10 mouse cellular contexts compared by ENCODE assay signal in the genomic region with DNA sequence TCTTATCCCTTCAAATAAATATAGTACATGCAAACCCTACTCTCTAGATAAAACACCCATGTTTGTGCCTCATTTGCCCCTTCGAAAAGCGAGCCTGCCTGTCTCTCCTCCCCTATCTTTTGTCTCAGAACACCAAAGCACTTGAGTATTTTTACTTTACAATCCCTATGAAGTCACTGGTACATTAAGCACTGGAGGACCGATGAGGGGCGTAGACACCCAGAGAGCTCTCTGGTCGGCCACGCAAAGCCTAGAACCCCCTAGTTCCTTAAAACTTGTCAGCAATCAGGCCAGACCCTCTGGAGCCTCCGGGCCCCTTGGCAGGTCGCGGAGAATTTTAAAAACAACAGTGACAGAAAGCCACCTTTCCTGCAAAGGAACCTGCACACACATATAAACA. TPM values are rescaled to one million over a fixed set of nuclear protein-coding genes. Genes with fewer than 3 reads are reported as not detected.
DNase-seq lines count a peak whose midpoint lies in the region; ATAC-seq and TF ChIP-seq lines count a peak whose summit lies in the region.
"Had no signal": no experiment of that assay in that cellular context is flagged by ENCODE, and none has a peak within 500 bp of the region (broad histone marks: within the 10 kb centered on the region; RNA-seq: fewer than 3 reads in every experiment).

No protein-coding gene starts in this region.

- WGBS in heart, postnatal 0 days: 43% methylated on average over 9 of the region's 9 CpGs
- WGBS in embryonic facial prominence, embryonic 11.5 days: 45% methylated on average over 9 of the region's 9 CpGs
- WGBS in forebrain, embryonic 16.5 days: 19% methylated on average over 9 of the region's 9 CpGs
- WGBS in midbrain, embryonic 11.5 days: 35% methylated on average over 9 of the region's 9 CpGs
- 70% methylated on average over 9 of the region's 9 CpGs for WGBS in lung, adult 2 months

- no peak for DNase-seq in heart, postnatal 0 days (ENCODE audit: low spot score)
- no peak for DNase-seq in heart, adult 9 months (ENCODE audit: low spot score in 2 of 2)
- DNase-seq in embryonic facial prominence, embryonic 11.5 days (ENCODE audit: low spot score): no peak
- DNase-seq in midbrain, embryonic 11.5 days (ENCODE audit: low spot score, missing footprints): no peak
- DNase-seq in retina, postnatal 1 day: no peak
- no peak for DNase-seq in gastrocnemius, postnatal 25 days
- no peak for DNase-seq in lung, adult 2 months
- DNase-seq: gastrocnemius, postnatal 10 days; thymus, postnatal 4 days had no signal

- H3K9ac ChIP-seq in heart, postnatal 0 days (replicated peaks; ENCODE audit: low read depth, low read length): peak overlapping the region; percentile 89; the same call in 1 of the 2 replicates
- peak overlapping the region; percentile 56 for H3K9ac ChIP-seq in embryonic facial prominence, embryonic 11.5 days (replicated peaks; ENCODE audit: low read length)
- peak overlapping the region; percentile 99 for H3K9ac ChIP-seq in forebrain, embryonic 16.5 days (replicated peaks; ENCODE audit: low read depth, low read length)
- H3K9ac ChIP-seq in midbrain, embryonic 11.5 days (ENCODE audit: low read length): peak overlapping the region; percentile 94

- no peak overlapping the region for H3K27ac ChIP-seq in heart, postnatal 0 days (ENCODE audit: low read depth)
- no peak overlapping the region for H3K27ac ChIP-seq in embryonic facial prominence, embryonic 11.5 days (replicated peaks; ENCODE audit: low read depth, low read length)
- peak overlapping the region; percentile 43 for H3K27ac ChIP-seq in forebrain, embryonic 16.5 days (ENCODE audit: low read length)
- no peak overlapping the region for H3K27ac ChIP-seq in midbrain, embryonic 11.5 days (ENCODE audit: low read depth, low read length)

- H3K4me2 ChIP-seq in heart, postnatal 0 days (ENCODE audit: low read depth, low read length): peak overlapping the region; percentile 94
- H3K4me2 ChIP-seq in embryonic facial prominence, embryonic 11.5 days (ENCODE audit: low read depth, low read length): peak overlapping the region; percentile 51
- peak overlapping the region; percentile 70 for H3K4me2 ChIP-seq in forebrain, embryonic 16.5 days (ENCODE audit: low read length)
- H3K4me2 ChIP-seq in midbrain, embryonic 11.5 days: peak overlapping the region; percentile 85

- no peaks in the 10 kb centered on the region for H3K36me3 ChIP-seq in heart, postnatal 0 days (replicated peaks; ENCODE audit: control insufficient read depth, insufficient read depth, low read length)
- H3K36me3 ChIP-seq in embryonic facial prominence, embryonic 11.5 days (replicated peaks; ENCODE audit: control insufficient read depth, insufficient read depth, low read depth, low read length): no peaks in the 10 kb centered on the region
- H3K36me3 ChIP-seq in forebrain, embryonic 16.5 days (ENCODE audit: control insufficient read depth, insufficient read depth): no peaks in the 10 kb centered on the region
- no peaks in the 10 kb centered on the region for H3K36me3 ChIP-seq in midbrain, embryonic 11.5 days (ENCODE audit: control insufficient read depth, insufficient read depth, low read length)

- H3K4me1 ChIP-seq in heart, postnatal 0 days (ENCODE audit: control insufficient read depth, insufficient read depth): peaks cover 8% of the 10 kb centered on the region; the same call in 1 of the 2 replicates
- H3K4me1 ChIP-seq in embryonic facial prominence, embryonic 11.5 days (ENCODE audit: control insufficient read depth, insufficient read depth, low read length): no peaks in the 10 kb centered on the region
- peaks cover 24% of the 10 kb centered on the region for H3K4me1 ChIP-seq in forebrain, embryonic 16.5 days (replicated peaks; ENCODE audit: control insufficient read depth, insufficient read depth, low read length)
- H3K4me1 ChIP-seq in midbrain, embryonic 11.5 days (ENCODE audit: control insufficient read depth, insufficient read depth, low read length): peaks cover 23% of the 10 kb centered on the region
- H3K4me1 ChIP-seq in lung, adult 2 months (ENCODE audit: control insufficient read depth, insufficient read depth, low read length): no peaks in the 10 kb centered on the region

- TF ChIP-seq CTCF in heart, postnatal 0 days (IDR thresholded peaks at IDR 0.05; ENCODE audit: low read depth): no peak
- TF ChIP-seq CTCF in lung, adult 2 months (IDR thresholded peaks at IDR 0.05; ENCODE audit: insufficient read depth, low read length): no peak

- TF ChIP-seq POLR2A in lung, adult 2 months (IDR thresholded peaks at IDR 0.05; ENCODE audit: borderline replicate concordance, extremely low read depth, low read depth, low read length): no peak

- no peaks in the 10 kb centered on the region for H3K9me3 ChIP-seq in heart, postnatal 0 days (replicated peaks; ENCODE audit: control insufficient read depth, low read length)
- no peaks in the 10 kb centered on the region for H3K9me3 ChIP-seq in embryonic facial prominence, embryonic 11.5 days (replicated peaks; ENCODE audit: control insufficient read depth, low read length)
- no peaks in the 10 kb centered on the region for H3K9me3 ChIP-seq in forebrain, embryonic 16.5 days (ENCODE audit: control insufficient read depth, low read length)
- H3K9me3 ChIP-seq in midbrain, embryonic 11.5 days (ENCODE audit: control insufficient read depth, low read length): no peaks in the 10 kb centered on the region

- TF ChIP-seq EP300 in heart, postnatal 0 days (IDR thresholded peaks at IDR 0.05; ENCODE audit: low read depth): no peak

- H3K4me3 ChIP-seq in heart, postnatal 0 days (ENCODE audit: low read depth, low read length): peak overlapping the region; percentile 70
- H3K4me3 ChIP-seq in embryonic facial prominence, embryonic 11.5 days (ENCODE audit: low read depth, low read length): peak overlapping the region; percentile 78
- peak overlapping the region; percentile 84 for H3K4me3 ChIP-seq in forebrain, embryonic 16.5 days (replicated peaks; ENCODE audit: low read length)
- H3K4me3 ChIP-seq in midbrain, embryonic 11.5 days (ENCODE audit: low read depth, low read length): peak overlapping the region; percentile 88
- no peak overlapping the region for H3K4me3 ChIP-seq in lung, adult 2 months (replicated peaks; ENCODE audit: extremely low read depth, low read depth, low read length)

- ATAC-seq in heart, postnatal 0 days (ENCODE audit: insufficient read depth, low read depth): no peak
- no peak for ATAC-seq in embryonic facial prominence, embryonic 11.5 days (replicated peaks; ENCODE audit: insufficient number of reproducible peaks, low FRiP score, low TSS enrichment, low read depth)
- ATAC-seq in forebrain, embryonic 16.5 days: no peak
- no peak for ATAC-seq in midbrain, embryonic 11.5 days (ENCODE audit: low FRiP score)

- peaks cover 8% of the 10 kb centered on the region for H3K27me3 ChIP-seq in heart, postnatal 0 days (ENCODE audit: control insufficient read depth, insufficient read depth, low read length)
- H3K27me3 ChIP-seq in embryonic facial prominence, embryonic 11.5 days (ENCODE audit: control insufficient read depth, insufficient read depth, low read length): no peaks in the 10 kb centered on the region
- no peaks in the 10 kb centered on the region for H3K27me3 ChIP-seq in forebrain, embryonic 16.5 days (replicated peaks; ENCODE audit: control insufficient read depth, insufficient read depth, low read length)
- no peaks in the 10 kb centered on the region for H3K27me3 ChIP-seq in midbrain, embryonic 11.5 days (ENCODE audit: control insufficient read depth, insufficient read depth, low read length)

RNA-seq across cellular contexts. Expression of a gene that starts 1.2 kb away (rescaled TPM):
- total RNA-seq in heart, postnatal 0 days (2014; rRNA removed; ENCODE audit: low replicate concordance): 10.5 and 15.2 TPM in 2 replicates
- polyA plus RNA-seq in heart, postnatal 0 days (2015; fragmentation: Nextera tagmentation; extraction: Ambion mirVana): 1.0 and 1.2 TPM in 2 replicates
- 3.9 and 4.4 TPM in 2 replicates for polyA plus RNA-seq in embryonic facial prominence, embryonic 11.5 days (2014; fragmentation: Nextera tagmentation; extraction: Ambion mirVana)
- 12.9 and 15.0 TPM in 2 replicates for polyA plus RNA-seq in forebrain, embryonic 16.5 days (2015; fragmentation: Nextera tagmentation; extraction: Ambion mirVana)
- 5.3 and 5.8 TPM in 2 replicates for polyA plus RNA-seq in midbrain, embryonic 11.5 days (2014; fragmentation: Nextera tagmentation; extraction: Ambion mirVana)
- total RNA-seq in gastrocnemius, postnatal 25 days (2021): 1 to 10 TPM; 3.2 to 3.7 TPM
- polyA plus RNA-seq in lung, adult 2 months (2012; rRNA removed): 2.7 and 3.7 TPM in 2 replicates
